Mouse (Mus musculus) gastrocnemius, postnatal 25 days (tissue): ENCODE results near the gene Treml4. TPM values are rescaled to one million over a fixed set of nuclear protein-coding genes. Genes with fewer than 3 reads are reported as not detected.

ENCODE experiments used
- total RNA-seq, 2 experiments: library from RNA; stranded (reverse); gene quantifications; 1 replicate in 1 of 2; 2 replicates in 1 of 2; pipeline ENCODE4 v1.2.3; 2021

Gene Treml4
- total RNA-seq, 2 experiments from 2014 or later = not detected

Other genes starting within 250 kb of the Treml4 start
- not detected for gene 1700122O11Rik, start 226.0 kb upstream of the Treml4 start, total RNA-seq
- not detected for gene 1700067P10Rik, start 175.0 kb upstream of the Treml4 start, total RNA-seq
- gene 9830107B12Rik, start 118.0 kb upstream of the Treml4 start, total RNA-seq = not detected
- not detected for gene A530064D06Rik, start 97.0 kb upstream of the Treml4 start, total RNA-seq
- not detected for gene Trem1, start 31.5 kb upstream of the Treml4 start, total RNA-seq
- gene Trem3, start 16.5 kb upstream of the Treml4 start, total RNA-seq = not detected
- under 1 TPM in 1 of 2 experiments, not detected in 1; 0.08 TPM for gene Treml2, start 35.2 kb downstream of the Treml4 start, total RNA-seq
- not detected for gene B430306N03Rik, start 51.8 kb downstream of the Treml4 start, total RNA-seq
- gene Trem2, start 82.1 kb downstream of the Treml4 start, total RNA-seq = under 1 TPM in 1 of 2 experiments, not detected in 1; 0.83 TPM
- under 1 TPM in 1 of 2 experiments, not detected in 1; 0.23 TPM for gene Treml1, start 95.6 kb downstream of the Treml4 start, total RNA-seq
- 1 to 10 TPM; 6.9 TPM for gene Nfya, start 145.6 kb downstream of the Treml4 start, total RNA-seq
- 1 to 10 TPM; 9.0 to 9.8 TPM for gene Oard1, start 145.7 kb downstream of the Treml4 start, total RNA-seq
- 100 to 1,000 TPM; 500 to 744 TPM for gene Apobec2, start 168.6 kb downstream of the Treml4 start, total RNA-seq
- gene Tspo2, start 187.2 kb downstream of the Treml4 start, total RNA-seq = not detected
- not detected for gene Unc5cl, start 190.6 kb downstream of the Treml4 start, total RNA-seq